Mouse (Mus musculus): ENCODE data around the gene Rpl10a.
A peak's percentile ranks its signal among the peaks of the same experiment; 100 is the strongest.

Rpl10a gene

DNA sequence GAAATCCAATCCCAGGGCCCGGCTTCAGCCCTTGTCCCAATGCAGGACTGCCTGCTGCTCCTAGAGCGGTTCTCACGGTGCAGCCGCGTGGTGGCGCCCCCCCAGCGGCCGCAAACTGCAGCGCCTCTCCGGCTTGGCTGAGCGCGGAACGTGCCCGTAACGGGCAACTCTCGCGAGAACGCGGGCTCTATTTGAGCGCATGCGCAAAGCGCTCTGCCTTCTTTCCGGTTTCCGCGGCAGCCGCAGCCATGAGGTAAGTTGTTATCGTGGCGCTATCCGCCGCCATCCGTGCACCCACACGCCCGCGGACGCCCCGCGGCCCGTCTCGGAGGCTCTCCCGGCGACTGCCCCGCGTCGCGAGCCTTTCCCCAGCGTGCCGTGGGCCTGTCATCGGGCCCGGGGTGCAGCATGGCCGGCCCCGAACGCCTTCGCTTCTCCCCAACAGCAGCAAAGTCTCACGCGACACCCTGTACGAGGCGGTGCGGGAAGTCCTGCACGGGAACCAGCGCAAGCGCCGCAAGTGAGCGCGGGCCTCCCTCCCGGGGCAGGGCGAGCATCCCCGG lies at the start of gene Rpl10a:
Rpl10a (plus strand) TSS at position 106 of the 563 bp plus-strand sequence.
- peak; percentile 90 to 97 for DNase-seq (ENCODE audit: low spot score in 2 of 2)

DNA sequence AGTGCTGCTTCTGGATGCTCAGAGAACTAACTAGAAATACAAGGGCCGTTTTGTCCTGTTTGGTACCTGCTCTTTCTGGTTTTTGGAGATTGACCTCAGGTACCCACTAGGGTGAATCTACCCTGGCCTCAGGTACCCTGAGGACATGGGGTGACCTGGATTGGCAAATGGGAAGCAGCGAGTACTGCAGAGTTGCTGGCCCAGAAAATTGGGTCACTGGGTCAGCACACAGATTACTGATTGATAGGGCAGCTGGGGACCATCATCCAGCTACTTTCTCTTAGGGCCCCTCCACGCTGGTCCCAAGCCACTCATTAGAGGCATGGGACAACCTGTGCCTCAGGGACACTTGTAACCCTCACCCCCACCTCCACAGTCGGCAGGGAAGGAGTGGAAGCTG lies 49.0 kb upstream of the Rpl10a start:
- DNase-seq (ENCODE audit: low spot score in 2 of 2) = no peak

DNA sequence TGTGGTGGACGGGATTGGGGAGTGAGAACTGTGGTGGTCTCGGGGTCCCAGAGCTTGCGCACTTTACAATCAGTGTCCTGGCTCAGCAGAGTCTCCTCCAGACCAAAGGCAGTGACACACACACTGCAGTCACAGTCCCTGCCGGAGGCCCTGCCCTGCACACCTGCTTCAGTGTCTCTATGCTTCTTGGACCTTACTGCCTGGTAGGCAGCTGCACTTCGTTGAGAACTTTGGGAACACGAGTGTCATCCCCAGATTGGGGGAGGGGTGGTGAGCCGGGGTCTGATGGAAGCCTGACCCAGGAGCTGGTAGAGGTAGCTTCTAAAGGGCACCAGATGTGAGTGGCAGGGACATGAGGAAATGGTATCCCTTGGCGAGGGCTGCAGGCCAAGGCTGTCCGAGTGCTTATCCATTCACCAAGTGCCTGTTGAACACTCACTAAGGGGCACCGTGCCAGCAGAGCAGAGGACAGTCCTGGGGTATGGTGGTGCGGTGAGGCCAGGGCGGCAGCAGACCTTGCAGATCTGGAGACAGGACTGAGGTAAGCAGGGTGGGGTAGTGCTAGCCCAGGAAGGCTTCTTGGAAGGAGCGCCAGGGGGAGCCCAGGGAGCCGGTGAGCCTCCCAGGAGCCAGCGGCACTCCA lies 48.4 kb upstream of the Rpl10a start:
- no peak for DNase-seq (ENCODE audit: low spot score in 2 of 2)

DNA sequence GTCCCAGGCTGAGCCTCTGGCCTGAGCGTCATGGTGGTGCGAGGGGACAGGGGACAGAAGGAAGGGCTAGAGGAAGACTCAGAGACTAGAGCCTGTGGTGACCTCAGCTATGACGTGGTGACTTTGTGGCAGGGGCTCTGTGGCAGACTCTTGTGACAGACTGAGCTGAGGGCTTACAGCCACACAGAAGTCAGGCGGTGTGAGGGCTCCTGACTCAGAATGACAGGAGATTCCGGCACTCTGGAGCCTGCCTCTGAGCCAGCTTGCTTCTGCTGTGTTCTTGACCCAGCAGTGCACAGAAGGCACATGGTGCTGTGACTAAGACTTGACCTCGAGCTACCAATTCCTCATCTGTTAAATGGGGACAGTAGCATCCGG lies 47.9 kb upstream of the Rpl10a start:
- DNase-seq (ENCODE audit: low spot score in 2 of 2) = no peak

DNA sequence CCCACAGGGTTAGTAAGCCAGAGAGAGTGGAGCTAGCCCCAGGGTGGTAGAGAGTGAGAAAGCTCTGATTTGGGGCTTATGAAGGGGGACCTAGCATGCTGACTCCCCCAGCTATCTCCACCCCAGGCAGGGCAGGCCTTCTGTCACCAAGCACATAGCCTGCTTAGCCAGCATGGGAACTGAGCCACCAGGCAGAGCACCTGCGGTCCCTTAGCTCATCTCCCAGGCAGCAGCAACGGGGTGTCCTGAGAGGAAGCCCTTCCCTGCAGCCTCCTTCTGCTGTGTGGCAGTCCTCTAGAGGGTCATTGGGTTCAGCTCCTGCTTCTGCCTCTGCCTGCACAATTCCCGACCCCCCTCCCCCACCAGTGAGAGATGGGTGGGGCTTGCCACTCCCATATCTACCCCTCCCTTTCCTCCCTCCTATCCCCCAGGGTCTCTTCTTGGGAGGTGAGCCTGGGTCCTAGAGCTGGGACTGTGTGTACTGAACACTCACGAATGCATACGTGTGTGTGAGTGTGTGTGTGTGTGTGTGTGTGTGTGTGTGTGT lies 47.4 kb upstream of the Rpl10a start:
- DNase-seq (ENCODE audit: low spot score in 2 of 2) = no peak

DNA sequence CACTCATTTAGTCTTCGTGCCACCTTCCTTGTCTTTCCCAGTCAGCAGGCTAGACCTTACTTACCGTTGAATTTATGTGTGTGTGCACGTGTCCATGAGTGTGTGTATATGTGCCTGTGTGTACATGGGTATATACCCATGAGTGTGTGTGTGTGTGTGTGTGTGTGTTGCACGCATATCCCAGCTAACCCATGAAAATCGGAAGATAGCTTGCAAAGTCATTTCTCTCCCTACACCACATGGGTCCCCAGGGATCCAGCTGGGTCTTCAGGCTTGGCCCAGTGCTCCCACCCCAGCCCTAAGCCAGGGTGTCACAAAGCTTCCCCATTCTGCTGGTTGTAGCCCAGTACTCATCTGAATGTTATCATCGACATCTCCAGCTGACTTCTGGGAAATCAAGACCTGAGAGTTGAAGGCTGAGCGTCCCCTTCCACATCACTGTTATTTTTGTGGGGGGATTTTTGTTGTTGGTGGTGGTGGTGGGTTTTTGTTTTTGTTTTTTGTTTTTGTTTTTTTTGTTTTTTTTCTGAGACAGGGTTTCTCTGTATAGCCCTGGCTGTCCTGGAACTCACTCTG lies 46.3 kb upstream of the Rpl10a start:
- no peak for DNase-seq (ENCODE audit: low spot score in 2 of 2)

DNA sequence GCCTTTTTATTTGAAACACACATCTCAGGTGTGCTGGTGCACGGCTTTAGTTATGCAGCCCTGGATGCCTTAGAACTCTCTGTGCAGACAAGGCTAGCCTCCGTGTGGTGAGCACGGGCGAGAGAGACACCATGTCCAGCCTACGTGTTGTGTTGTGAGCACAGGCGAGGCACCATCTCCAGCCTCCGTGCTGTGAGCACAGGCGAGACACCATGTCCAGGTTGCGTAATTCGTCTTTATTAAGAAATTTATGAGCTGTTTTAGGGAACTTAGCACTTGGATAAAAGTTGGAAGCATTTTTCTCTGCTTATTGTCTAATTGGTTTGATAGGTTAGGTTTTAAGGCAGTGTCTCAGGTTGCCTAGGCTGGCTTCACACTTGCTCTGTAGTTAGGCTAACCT lies 45.1 kb upstream of the Rpl10a start:
- no peak for DNase-seq (ENCODE audit: low spot score in 2 of 2)

DNA sequence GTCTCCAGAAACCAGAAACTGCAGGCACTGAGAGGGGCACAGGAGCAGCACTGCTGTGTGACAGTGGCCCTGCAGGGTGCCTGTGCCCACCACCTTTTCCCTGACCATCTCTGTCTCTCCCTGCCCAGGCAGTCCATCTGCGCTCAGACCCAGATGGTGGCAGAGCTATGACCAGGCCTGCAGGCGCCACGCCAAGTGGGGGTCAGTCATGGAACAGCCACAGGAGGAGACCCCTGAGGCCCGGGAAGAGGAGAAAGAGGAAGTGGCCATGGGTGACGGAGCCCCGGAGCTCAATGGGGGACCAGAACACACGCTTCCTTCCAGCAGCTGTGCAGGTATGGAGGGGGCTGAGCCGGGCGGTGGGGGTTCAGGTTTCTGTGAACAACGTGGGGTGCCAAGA lies 42.1 kb upstream of the Rpl10a start:
- no peak for DNase-seq (ENCODE audit: low spot score in 2 of 2)

DNA sequence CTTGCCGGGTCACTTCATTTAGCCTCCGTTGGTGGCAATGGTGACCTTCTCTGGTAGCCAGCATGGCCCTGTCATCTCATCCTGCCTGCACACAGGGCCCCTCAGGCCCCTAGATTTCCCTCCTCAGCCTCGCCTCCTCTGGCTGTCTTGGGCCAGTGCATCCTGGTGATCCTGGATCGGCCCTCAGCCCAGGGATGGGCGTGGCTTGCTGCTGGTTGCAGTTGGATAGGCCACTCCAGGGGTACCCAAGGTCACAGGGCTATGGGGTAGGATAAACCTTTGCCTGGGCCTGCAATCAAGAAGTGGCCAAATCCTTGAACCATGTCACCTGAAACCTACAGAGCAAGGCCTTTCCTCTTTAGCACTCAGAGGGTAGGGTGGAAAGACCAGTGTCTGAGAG lies 41.3 kb upstream of the Rpl10a start:
- DNase-seq (ENCODE audit: low spot score in 2 of 2) = no peak

DNA sequence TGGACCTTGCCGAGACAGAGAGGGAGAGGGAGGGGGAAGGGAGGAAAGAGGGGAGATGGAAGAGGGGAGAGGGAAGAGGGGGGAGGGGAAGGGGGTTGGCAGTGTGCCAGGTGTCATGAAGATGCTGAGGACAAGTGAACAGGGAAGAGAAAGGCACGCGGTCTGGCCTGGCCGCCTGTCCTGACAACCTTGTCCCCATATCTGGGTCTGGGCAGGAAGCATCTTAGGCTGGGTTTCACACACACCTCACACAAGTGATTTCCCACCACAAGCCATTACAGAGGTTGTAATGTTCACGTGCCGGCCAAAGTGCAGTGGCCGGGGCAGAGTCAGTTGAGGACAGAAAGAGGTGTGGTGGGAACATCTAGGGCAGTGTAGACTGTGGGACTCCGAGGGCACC lies 40.7 kb upstream of the Rpl10a start:
- DNase-seq (ENCODE audit: low spot score in 2 of 2) = no peak

DNA sequence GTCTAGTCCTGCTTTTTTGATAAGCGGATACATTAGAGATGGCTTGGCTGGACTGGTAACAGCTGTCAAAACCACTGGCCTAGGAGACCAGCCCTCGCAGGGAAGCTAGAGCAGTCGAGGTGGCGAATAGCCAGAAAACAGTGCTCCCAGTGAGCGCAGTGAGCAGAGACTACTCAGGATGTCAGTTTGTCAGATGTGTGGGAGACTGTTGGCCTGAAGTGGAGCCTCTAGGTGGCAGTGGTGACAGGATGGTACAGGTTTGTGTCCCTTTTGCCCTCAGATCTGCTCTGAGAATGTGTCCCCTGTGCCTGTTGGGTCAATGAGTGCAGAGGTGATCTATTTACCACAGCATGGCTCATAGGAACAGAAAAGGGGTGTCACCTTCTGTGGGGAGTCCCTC lies 40.3 kb upstream of the Rpl10a start:
- DNase-seq (ENCODE audit: low spot score in 2 of 2) = no peak

DNA sequence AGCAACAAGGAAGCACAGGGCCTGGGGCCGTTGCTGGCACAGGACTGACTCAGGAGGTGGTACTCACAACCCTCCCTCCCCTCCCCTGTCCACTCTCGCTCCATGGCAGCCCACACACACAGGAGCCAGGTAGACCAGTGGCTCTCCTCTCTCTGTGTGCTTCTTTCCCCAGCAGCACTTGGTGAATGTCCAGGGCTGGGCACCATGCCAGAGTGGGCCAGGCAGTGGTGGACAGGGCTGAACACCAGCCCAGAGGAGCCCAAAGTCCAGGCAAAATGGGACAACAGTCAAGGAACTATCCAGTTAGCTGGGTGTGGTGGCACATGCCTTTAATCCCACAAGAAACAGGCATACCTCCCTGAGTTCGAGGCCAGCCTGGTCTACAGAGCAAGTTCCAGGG lies 38.0 kb upstream of the Rpl10a start:
- DNase-seq (ENCODE audit: low spot score in 2 of 2) = peak in 1 of 2 experiments; percentile 44

DNA sequence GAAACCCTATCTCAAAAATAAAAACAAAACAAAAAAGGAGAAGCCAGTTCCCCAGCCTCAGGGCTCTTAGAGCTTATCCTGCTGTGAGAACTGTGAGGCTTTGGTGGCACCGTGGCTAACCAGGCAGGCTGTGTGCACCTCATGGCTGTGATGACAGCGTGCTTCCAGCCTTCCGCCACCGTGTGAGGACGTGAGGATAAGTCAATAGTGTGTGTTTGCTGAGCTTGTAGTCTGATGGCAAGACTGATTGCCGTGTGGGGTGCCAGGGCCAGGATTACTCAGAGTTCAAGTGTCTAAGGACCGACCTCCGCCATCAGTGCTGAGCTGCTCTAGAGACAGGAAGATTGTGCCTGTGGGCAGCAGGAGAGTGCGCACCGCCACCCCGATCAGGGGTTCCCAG lies 37.6 kb upstream of the Rpl10a start:
- no peak for DNase-seq (ENCODE audit: low spot score in 2 of 2)

DNA sequence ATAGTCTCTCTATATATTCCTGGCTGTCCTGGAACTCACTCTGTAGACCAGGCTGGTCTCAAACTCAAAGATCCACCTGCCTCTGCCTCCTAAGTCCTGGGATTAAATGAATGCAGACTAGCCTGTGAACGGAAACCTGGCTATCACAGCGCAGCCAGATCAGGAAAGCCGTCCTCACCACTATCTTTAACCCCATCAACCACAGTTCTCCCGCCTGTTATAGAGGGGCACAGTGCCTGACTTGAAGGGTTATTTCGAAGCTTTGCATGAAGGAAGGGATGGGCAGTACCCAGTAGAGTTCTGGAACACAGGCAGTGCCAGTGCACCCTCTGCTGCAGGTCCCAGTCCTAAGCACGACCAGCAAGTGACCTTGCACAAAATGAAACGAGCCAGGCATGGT lies 36.9 kb upstream of the Rpl10a start:
- DNase-seq (ENCODE audit: low spot score in 2 of 2) = no peak

DNA sequence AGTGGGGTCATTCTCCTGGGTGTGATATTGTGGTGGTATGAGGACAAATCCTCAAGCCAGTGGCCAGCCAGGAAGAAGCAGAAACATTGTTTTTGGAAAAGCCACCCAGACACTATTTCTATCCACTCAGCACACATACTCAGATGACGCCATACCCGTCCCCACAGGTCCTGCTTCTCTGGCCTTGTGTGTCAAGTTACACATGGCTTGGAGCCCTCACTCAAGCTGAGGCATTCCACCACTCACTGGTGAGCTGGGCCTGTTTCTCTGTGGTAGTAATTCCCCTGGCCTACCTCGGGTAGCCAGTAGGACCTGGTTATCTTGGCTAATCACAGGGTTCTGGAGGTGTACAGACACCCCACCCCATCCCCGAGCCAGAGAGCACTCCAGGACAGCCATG lies 34.6 kb upstream of the Rpl10a start:
- DNase-seq (ENCODE audit: low spot score in 2 of 2) = no peak

DNA sequence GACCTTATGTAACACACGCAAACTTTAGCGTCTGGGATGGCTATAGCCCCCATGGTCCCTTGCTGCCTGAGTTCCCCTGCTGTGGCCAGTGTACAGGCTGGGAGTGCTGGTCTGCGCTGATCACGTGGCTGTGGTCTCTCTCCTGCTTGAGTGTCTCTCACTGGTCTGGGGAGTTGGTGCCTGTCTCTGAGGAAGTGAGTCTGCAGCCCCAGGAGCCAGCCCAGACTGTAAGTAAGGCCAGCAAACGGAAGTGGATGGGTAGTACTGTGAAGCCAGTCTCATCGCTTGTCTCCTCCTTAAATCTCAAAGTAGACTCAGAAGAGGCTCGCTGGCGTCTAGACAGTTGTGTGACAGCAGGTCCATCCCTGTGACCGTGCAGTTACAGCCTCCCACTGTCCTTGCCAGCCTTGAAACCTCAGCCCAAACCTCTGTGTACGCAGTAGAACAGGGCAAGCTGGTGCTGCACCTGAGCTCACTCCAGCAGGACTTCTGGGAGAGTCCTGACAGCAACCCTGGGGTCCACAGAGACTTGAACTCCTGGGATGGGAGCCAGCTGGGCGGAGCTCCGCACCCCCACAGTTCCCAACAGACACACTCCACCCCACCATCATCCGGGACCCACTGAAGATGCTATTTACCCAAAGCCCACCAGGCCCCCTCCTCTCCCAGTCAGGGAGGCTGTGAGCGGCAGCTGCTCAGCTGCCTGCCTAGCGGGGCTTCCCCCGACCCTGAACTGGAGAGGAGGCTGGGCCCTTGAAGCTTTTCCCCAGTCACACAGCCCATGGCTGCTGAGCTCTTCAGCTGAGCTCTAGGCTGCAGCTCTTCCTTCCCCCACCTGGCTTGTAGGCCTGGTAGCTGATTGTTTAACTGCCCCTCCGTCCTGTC lies 33.6 kb upstream of the Rpl10a start:
- peak in 1 of 2 experiments; percentile 47 for DNase-seq (ENCODE audit: low spot score in 2 of 2)

DNA sequence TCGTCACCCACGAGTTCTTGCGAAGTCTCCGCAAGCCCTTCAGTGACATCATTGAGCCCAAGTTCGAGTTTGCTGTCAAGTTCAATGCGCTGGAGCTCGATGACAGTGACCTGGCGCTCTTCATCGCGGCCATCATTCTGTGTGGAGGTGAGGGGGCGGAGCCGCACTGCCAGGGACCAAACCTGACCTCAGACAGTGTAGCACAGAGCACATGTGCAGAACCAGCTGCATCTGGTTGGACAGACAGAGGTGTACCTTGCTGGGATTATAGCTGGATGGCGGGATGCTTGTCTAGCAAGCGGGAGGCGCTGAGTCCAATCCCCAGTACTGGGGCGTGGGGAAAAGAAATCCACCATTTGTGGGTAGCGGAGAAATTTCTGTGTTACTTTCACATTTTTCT lies 29.4 kb upstream of the Rpl10a start:
- no peak for DNase-seq (ENCODE audit: low spot score in 2 of 2)

DNA sequence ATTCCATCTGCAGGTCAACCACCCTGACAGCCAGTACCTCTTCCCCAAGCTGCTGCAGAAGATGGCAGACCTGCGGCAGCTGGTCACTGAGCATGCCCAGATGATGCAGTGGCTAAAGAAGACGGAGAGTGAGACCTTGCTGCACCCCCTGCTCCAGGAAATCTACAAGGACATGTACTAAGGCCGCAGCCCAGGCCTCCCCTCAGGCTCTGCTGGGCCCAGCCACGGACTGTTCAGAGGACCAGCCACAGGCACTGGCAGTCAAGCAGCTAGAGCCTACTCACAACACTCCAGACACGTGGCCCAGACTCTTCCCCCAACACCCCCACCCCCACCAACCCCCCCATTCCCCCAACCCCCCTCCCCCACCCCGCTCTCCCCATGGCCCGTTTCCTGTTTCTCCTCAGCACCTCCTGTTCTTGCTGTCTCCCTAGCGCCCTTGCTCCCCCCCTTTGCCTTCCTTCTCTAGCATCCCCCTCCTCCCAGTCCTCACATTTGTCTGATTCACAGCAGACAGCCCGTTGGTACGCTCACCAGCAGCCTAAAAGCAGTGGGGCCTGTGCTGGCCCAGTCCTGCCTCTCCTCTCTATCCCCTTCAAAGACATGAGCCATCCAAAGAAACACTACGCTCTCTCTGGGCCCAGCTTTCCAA lies 28.5 kb upstream of the Rpl10a start:
- DNase-seq (ENCODE audit: low spot score in 2 of 2) = no peak

DNA sequence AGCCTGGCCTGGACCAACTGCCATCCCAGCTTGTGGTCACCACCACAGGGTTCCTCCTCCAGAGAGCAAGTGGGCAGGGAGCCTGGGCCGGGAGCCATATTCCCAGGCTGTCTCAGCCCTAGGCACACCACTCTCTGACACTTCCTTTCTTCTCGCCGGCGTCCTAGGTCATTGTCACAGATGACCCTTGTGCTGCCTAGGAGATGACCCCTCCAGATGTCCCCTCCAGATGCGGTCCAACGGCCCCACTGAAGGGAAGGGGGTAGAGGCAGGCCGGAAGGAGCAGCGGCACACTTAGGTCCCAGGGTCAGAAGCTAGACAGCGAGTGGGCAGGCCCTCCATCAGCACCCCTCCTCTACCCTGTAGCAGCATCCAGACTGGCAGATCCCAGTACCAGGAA lies 27.9 kb upstream of the Rpl10a start:
- DNase-seq (ENCODE audit: low spot score in 2 of 2) = no peak

DNA sequence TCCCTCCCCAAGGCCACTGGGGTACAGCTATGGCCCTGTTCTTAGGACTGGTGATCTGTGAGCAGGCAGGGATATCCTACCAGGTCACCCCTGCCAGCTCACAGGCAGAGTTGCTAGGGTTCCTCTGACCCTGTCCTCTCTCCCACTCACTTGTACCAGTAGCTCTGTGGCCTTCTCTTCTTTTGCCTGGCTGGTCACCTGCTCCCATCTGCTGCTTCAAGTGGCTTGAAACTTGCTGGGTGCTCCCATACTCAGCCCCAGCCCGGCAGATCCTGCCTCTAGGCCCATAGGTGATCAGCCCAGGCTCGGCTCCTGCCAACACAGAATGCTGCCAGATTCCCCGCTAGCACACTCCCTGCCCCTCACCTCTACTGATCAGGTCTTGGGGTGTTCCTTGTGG lies 27.4 kb upstream of the Rpl10a start:
- no peak for DNase-seq (ENCODE audit: low spot score in 2 of 2)

DNA sequence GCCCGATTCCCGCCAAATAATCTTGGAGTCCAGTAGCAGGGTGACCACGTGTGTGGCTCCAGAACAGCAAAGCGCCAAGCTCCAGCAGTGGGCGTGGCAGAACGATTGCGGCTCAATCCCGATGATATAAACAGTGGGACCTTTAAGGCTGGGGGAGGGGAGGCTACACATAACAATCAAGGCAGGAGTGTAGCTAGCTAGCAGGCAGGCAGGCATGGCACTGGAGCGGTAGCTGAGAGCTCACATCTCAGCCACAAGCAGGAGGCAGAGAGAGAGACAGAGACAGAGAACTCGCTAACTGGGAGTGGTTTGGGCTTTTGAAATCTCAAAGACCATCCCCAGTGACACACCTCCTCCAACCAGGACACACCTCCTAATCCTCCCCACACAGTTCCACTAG lies 23.1 kb upstream of the Rpl10a start:
- no peak for DNase-seq (ENCODE audit: low spot score in 2 of 2)

Data from frontal cortex, postnatal 10 days (tissue).